Mouse (Mus musculus): ENCODE measurements around the gene Kif5c.

Gene Kif5c

GRCm38 (mm10) chr2:49620626-49621117 lies 1.6 kb downstream of the Kif5c start:
- ATAC-seq (ENCODE audit: low TSS enrichment), result peak; percentile 58

DNA sequence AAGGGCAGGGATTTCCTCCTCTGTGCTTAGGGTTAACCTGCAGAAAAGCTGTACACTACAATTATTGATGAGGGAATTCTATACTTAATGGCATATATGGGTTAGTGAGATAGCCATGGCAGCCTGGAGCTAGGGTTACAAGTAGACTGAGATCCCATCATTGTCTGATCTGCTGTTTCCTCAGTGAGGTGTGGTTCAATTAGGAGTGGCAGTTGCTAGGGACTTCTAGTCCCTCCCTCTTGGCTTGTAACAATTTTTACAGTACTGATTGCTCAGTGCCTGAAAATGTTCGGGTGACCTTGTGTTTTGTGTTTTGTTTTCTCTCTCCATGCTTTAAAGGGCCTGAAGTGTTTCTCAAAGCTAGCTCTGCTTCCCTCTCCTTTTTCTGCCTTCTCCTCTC lies 2.1 kb downstream of the Kif5c start:
- no peak for ATAC-seq (ENCODE audit: low TSS enrichment)

GRCm38 (mm10) chr2:49625581-49625980 lies 6.5 kb downstream of the Kif5c start:
- peak; percentile 52 for ATAC-seq (ENCODE audit: low TSS enrichment)

GRCm38 (mm10) chr2:49627611-49628010 lies 8.5 kb downstream of the Kif5c start:
- no peak for ATAC-seq (ENCODE audit: low TSS enrichment)

GRCm38 (mm10) chr2:49628094-49628705 lies 9.1 kb downstream of the Kif5c start:
- ATAC-seq (ENCODE audit: low TSS enrichment), result no peak

DNA sequence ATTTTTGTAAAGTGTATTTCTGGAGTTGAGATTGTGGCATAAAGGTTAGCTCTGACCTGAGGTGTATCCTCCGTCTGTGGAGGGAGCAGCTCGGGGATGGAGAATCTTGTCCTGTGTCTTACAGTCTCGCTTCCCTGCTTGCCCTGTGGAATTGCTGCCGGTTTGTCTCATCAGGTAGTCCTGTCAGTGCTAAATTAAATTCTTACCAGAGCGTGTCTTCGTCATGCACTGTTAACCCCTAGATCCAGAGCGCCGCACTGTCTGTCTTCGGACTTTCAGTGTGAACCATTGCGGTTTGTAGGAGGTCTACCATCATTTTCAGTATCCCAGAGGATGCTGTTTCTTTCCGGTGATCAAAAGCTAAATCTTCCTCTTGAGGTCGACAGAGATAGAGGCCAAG lies 10.1 kb downstream of the Kif5c start:
- no peak for ATAC-seq (ENCODE audit: low TSS enrichment)

- no peak for ATAC-seq (ENCODE audit: low TSS enrichment)
These were observed 11.5 kb downstream of the Kif5c start for GRCm38 (mm10) chr2:49630636-49631035.

GRCm38 (mm10) chr2:49633231-49633630 lies 14.1 kb downstream of the Kif5c start:
- ATAC-seq (ENCODE audit: low TSS enrichment), result no peak

GRCm38 (mm10) chr2:49642761-49643160 lies 23.7 kb downstream of the Kif5c start:
- ATAC-seq (ENCODE audit: low TSS enrichment), result peak; percentile 61

DNA sequence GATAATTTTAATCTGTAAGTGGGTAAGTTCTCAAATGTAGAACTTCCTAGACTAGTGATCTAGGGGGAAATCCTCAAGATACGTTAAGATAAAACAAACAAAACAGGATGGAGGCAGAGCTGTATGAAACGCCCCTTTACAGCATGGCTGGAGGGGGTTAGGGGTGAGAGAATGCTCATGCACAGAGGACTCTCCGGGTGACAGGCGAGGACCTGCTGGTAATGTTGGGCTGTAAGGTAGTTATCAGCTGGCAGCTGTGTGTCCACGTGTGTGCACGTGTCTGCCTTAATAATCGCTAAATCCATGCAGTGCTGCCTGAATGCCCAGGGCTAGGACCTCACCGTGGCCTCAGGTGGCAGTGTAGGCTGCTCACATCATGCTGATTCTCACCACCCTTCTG lies 24.7 kb downstream of the Kif5c start:
- no peak for ATAC-seq (ENCODE audit: low TSS enrichment)

DNA sequence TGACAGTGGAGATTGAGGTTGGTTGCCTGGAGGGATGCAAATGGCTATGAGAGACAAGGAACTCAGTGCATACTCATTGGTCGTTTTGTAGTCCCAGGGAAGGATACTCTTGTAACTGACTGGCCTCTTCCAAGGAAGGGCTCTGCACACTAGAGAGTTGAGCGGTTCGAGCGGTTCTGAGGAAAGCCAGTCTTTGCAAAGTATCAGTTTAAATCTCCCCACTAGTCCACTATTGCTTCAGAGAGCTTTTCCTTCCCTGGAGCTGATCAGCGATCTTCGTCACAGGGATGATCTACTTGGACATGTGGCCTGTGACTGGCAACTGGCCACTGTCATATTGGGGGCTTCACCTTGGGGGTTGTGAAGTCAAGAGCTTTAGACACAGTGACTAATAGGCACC lies 28.5 kb downstream of the Kif5c start:
- no peak for ATAC-seq (ENCODE audit: low TSS enrichment)

DNA sequence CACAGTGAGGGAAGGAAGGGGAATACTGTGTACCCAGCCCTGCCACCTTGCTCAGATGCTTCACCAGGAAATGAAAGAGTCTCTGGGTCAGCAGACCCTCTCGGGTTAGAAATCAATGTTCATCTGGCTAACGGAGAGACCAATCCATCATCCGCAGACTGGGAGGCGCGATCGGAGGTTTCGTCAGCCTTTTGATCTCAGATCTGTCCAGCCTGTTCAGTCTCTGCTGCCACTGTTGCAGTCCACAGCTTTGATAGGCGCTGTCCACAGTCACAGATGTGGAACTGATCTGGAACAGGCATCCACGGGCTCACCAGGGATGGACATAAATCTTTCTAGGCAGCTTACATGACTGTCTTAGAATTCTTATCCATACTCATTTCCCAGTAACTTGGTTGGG lies 29.2 kb downstream of the Kif5c start:
- ATAC-seq (ENCODE audit: low TSS enrichment), result no peak

DNA sequence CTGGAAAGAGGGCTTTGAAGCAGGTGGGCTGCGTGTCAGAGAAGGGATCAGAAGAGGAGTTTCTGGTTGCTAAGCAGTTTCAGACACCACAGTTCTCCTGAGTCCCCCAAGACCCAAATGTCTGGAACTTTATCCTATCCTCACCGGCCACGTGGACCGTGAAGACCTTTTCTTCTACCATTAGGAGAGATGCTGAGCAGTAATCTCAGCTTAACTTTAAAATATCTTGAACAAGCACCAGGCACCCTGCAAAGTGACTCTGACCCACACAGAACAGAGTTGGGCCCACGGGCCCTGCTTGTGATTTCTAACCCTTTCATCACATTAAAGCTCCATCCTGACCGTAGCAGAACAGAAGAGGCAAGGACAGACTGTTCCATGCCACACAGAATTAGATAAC lies 29.7 kb downstream of the Kif5c start:
- no peak for ATAC-seq (ENCODE audit: low TSS enrichment)

GRCm38 (mm10) chr2:49649211-49649610 lies 30.1 kb downstream of the Kif5c start:
- peak; percentile 66 for ATAC-seq (ENCODE audit: low TSS enrichment)

DNA sequence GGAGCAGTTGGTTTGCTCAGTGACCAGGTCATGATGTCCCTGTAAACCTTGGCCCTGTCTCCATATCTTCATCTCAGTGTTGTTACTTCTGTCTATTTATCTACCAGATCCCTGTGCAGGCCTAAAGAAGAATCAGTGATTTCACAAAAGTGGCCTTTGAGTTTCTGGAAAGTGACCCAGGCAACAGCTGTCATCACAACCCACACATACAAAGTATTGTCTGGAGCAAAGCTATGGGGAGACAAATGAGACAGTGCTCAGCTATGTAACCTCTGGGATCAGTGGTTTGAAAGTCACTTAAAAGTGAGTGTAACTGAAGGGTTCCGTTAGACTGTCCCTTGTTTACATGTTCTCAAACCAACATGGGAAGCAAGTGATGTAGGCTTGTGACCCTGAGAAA lies 32.6 kb downstream of the Kif5c start:
- no peak for ATAC-seq (ENCODE audit: low TSS enrichment)

- no peak for ATAC-seq (ENCODE audit: low TSS enrichment)
These were observed 35.5 kb downstream of the Kif5c start for GRCm38 (mm10) chr2:49654606-49655005.

GRCm38 (mm10) chr2:49655195-49655873 lies 36.2 kb downstream of the Kif5c start:
- ATAC-seq (ENCODE audit: low TSS enrichment), result peak; percentile 48

GRCm38 (mm10) chr2:49655874-49656195 lies 36.7 kb downstream of the Kif5c start:
- ATAC-seq (ENCODE audit: low TSS enrichment), result no peak

GRCm38 (mm10) chr2:49656988-49657387 lies 37.9 kb downstream of the Kif5c start:
- ATAC-seq (ENCODE audit: low TSS enrichment), result no peak

DNA sequence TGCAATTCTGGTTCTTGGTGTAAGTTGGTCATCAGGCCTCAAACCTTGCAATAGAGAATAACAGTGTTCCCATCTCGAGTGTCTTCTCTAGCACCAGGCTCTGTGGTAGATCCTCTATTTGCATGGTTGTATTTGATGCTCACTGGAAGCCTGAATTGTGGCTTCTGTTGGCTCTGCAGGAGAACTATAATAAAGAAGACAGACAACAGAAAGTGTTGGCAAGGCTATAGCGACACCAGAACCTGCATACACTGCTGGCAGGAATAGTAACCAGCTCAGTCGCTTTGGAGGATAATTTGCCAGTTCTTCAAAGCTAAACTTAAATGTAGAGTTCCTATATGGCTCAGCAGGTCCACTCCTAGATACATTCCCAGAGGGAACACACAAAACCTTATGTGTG lies 38.6 kb downstream of the Kif5c start:
- peak; percentile 49 for ATAC-seq (ENCODE audit: low TSS enrichment)

DNA sequence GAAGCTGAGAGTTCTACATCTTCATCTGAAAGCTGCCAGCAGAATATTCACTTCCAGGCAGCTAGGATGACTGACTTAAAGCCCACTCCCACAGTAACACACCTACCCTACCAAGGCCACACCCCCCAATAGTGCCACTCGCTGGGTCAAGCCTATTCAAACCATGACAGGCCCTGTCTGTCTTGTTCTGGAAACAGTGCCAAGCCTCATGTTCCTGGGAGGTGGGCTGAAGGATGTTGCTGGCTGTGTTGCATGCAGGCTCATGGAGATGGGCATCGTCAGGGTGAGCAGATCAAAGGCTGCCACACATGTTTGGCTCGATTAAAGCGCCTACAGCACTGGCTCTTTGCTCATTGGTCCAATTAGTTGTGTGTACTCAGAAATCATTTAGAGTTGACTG lies 39.9 kb downstream of the Kif5c start:
- no peak for ATAC-seq (ENCODE audit: low TSS enrichment)

DNA sequence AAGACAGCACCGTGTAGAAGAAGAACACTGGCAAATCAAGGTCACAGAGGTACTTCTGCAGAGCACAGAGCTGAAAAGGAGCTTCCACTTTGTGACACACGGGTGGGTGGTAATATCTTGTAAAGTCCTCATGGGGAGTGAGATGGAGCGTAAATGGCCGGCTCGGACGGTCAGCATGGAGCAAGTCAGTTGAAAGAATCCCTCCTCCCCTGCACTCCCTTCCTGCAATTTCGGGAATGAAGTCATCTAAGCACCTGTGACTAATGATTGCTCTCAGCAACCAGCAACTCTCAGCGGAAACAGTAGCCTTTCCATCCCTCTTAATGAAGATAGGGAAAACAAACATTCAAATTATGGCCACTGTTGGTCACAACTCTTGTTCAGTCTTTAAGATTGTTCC lies 40.9 kb downstream of the Kif5c start:
- ATAC-seq (ENCODE audit: low TSS enrichment), result no peak

DNA sequence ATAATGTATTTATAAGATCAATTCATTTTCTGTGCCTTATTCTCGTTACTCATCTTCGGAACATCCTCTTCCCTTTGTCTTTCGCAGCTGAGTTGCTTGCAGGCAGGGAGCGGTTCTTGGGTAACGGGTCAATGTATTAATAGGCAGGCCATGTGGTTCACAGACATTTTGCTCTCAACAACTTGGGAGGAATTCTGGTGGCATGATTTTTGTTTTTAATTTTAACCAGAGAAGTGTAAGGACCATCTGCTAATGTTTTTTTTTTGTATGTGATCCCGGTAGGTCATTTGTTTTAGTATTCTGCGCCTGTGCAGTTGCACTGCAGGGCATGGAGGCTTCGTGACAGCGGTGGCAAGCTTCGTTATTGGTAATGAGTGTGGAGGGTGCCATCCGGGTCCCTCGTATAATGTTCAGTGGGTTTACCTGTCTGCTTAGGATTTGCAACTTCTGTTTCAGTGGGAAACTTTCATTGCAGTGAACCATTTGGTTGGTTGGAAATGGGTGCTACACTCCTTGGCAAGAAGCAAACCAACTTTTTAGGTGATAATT lies 41.4 kb downstream of the Kif5c start:
- no peak for ATAC-seq (ENCODE audit: low TSS enrichment)

DNA sequence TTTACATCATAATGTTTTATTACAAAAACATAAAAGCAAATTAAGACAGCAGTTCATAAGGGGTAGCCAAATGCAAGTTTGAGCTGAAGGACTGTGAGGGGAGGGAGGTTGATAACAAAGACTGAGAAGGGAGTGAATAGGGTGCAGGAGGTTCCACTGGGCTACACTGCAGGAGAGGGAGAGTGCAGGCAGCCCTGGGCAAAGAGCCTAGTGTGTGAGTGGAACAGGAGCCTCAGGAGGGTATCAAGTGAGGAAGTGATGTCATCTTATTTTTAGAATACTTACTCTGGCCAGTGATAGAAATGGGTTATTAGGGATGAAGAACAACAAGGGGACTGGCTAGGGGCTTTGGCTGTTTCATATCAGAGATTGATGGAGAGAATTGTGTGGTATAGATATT lies 42.2 kb downstream of the Kif5c start:
- ATAC-seq (ENCODE audit: low TSS enrichment), result no peak
